ENCODE assay signal across 31 mouse cellular contexts in genomic region chr7:49858257-49858656, GRCm38 (mm10). TPM values are rescaled to one million over a fixed set of nuclear protein-coding genes. Genes with fewer than 3 reads are reported as not detected.
DNase-seq lines count a peak whose midpoint lies in the region; ATAC-seq lines count a peak whose summit lies in the region.
"Had no signal": no experiment of that assay in that cellular context is flagged by ENCODE, and none has a peak within 500 bp of the region (broad histone marks: within the 10 kb centered on the region; RNA-seq: fewer than 3 reads in every experiment).

No protein-coding gene starts in this region.

- H3K27me3 ChIP-seq in kidney, embryonic 16.5 days (ENCODE audit: insufficient read depth, low read length): no peaks in the 10 kb centered on the region
- H3K27me3 ChIP-seq: embryonic facial prominence, embryonic 13.5 days; forebrain, embryonic 12.5 days; hindbrain, embryonic 13.5 days; intestine, embryonic 15.5 days had no signal

- DNase-seq in heart, adult 11 months: peak; percentile 83
- no peak for DNase-seq in heart, postnatal 36 days
- DNase-seq in kidney, postnatal 10 days: no peak
- peak; percentile 60 for DNase-seq in R1 (ENCODE audit: low read depth, low spot score)
- DNase-seq in embryo, embryonic 10 days (ENCODE audit: low spot score): no peak
- DNase-seq: adrenal gland, postnatal 10 days; cerebellum, adult 11 months; cerebellum, adult 2 months; cerebellum, adult 9-11 months; cerebellum, postnatal 25 days; embryo, embryonic 11 days; gastrocnemius, postnatal 10 days; gastrocnemius, postnatal 36 days had no signal

- H3K4me3 ChIP-seq in kidney, embryonic 16.5 days (ENCODE audit: low read length): no peak overlapping the region
- H3K4me3 ChIP-seq: embryonic facial prominence, embryonic 10.5 days; embryonic facial prominence, embryonic 13.5 days; erythroblast, embryonic 14.5 days; forebrain, embryonic 12.5 days; hindbrain, embryonic 10.5 days; hindbrain, embryonic 13.5 days; intestine, embryonic 15.5 days had no signal

- 60% methylated on average over 3 of the region's 3 CpGs for WGBS in kidney, embryonic 16.5 days

- no peaks in the 10 kb centered on the region for H3K9me3 ChIP-seq in kidney, embryonic 16.5 days (ENCODE audit: low read length)
- H3K9me3 ChIP-seq: embryonic facial prominence, embryonic 10.5 days; embryonic facial prominence, embryonic 13.5 days; forebrain, embryonic 12.5 days; hindbrain, embryonic 10.5 days; hindbrain, embryonic 13.5 days; intestine, embryonic 15.5 days had no signal

- H3K4me2 ChIP-seq in kidney, embryonic 16.5 days (replicated peaks; ENCODE audit: low read depth, low read length): no peak overlapping the region
- H3K4me2 ChIP-seq: embryonic facial prominence, embryonic 13.5 days; forebrain, embryonic 12.5 days; heart, embryonic 11.5 days; hindbrain, embryonic 13.5 days; intestine, embryonic 15.5 days had no signal

- peaks cover 3% of the 10 kb centered on the region; the same call in 1 of the 2 replicates for H3K36me3 ChIP-seq in kidney, embryonic 16.5 days (ENCODE audit: insufficient read depth, low read length)

- H3K27ac ChIP-seq in kidney, embryonic 16.5 days (ENCODE audit: low read length): no peak overlapping the region
- H3K27ac ChIP-seq: embryonic facial prominence, embryonic 10.5 days; embryonic facial prominence, embryonic 13.5 days; forebrain, embryonic 12.5 days; hindbrain, embryonic 10.5 days; hindbrain, embryonic 13.5 days; intestine, embryonic 15.5 days had no signal

- H3K4me1 ChIP-seq in kidney, embryonic 16.5 days (ENCODE audit: insufficient read depth, low read length): no peaks in the 10 kb centered on the region
- H3K4me1 ChIP-seq: embryonic facial prominence, embryonic 10.5 days; embryonic facial prominence, embryonic 13.5 days; forebrain, embryonic 12.5 days; hindbrain, embryonic 10.5 days; intestine, embryonic 15.5 days had no signal

- ATAC-seq in kidney, embryonic 16.5 days (ENCODE audit: low FRiP score, low TSS enrichment): 0 out of 2 replicates have a peak, but pooled peaks have one; percentile 20
- ATAC-seq: forebrain, embryonic 16.5 days; hindbrain, embryonic 16.5 days; intestine, embryonic 15.5 days had no signal

- no peak overlapping the region for H3K9ac ChIP-seq in kidney, embryonic 16.5 days (replicated peaks; ENCODE audit: low read length)
- H3K9ac ChIP-seq: embryonic facial prominence, embryonic 13.5 days; forebrain, embryonic 12.5 days; hindbrain, embryonic 13.5 days; intestine, embryonic 15.5 days had no signal

- intact Hi-C loops in heart, postnatal 36 days (cut with DNase I): no loop called here

RNA-seq across cellular contexts. Expression of gene Slc6a5, which starts 51.7 kb away (rescaled TPM):
- not detected for total RNA-seq in heart, postnatal 36 days (2021)
- 0.05 TPM in 1 of 2 replicates, not detected in the other for polyA plus RNA-seq in kidney, embryonic 16.5 days (2015; fragmentation: Nextera tagmentation; extraction: Ambion mirVana)
- total RNA-seq: common myeloid progenitor, adult 5-6 weeks; gastrocnemius, adult 18-20 months; gastrocnemius, postnatal 10 days; gastrocnemius, postnatal 36 days; heart, adult 8-10 months; heart, postnatal 25 days; MEL had no signal
- polyA plus RNA-seq: erythroblast, embryonic 14.5 days; forebrain, embryonic 12.5 days; forebrain, embryonic 16.5 days; heart, embryonic 11.5 days; heart, embryonic 14.5 days; heart, postnatal 0 days; intestine, embryonic 15.5 days had no signal

Comparison
In these comparisons a context has a peak if more than half of its experiments do, and no peak if none do; other contexts are left out.
1. DNase-seq: peak in heart, adult 11 months (single experiment) and R1 (single experiment); none in heart, postnatal 36 days (0 of 2), kidney, postnatal 10 days (single experiment) and embryo, embryonic 10 days (single experiment).